Mouse (Mus musculus) forebrain, embryonic 13.5 days (tissue): ENCODE results near the gene Cant1. TPM values are rescaled to one million over a fixed set of nuclear protein-coding genes. Genes with fewer than 3 reads are reported as not detected.
"Not testable (repeated sequence)": the region's sequence is repeated elsewhere in the genome, so short reads cannot be mapped to it uniquely, and the experiment has no call there.

Experiments
- ATAC-seq: fragments of 200-750 bp; cut with Nextera tagmentation; 2 replicates; pipeline ENCODE4 v1.8.0; 2017
- H3K27ac ChIP-seq: fragments of 300-500 bp; sonication (generic); 2 replicates; pipeline ENCODE4 v1.5.1; 2015; ENCODE audit warnings: inconsistent platforms, mild to moderate bottlenecking, moderate library complexity
- H3K27me3 ChIP-seq: fragments of 300-500 bp; sonication (generic); 2 replicates; pipeline ENCODE4 v1.6.1; 2015; ENCODE audit warnings: mild to moderate bottlenecking, inconsistent platforms
- H3K36me3 ChIP-seq: fragments of 300-500 bp; sonication (generic); 2 replicates; pipeline ENCODE4 v1.6.1; 2015; ENCODE audit warnings: mild to moderate bottlenecking, inconsistent platforms; ENCODE audit not compliant: poor library complexity, severe bottlenecking
- H3K4me1 ChIP-seq: fragments of 300-500 bp; sonication (generic); 2 replicates; pipeline ENCODE4 v1.6.1; 2015; ENCODE audit warnings: inconsistent platforms
- H3K4me2 ChIP-seq: fragments of 300-500 bp; sonication (generic); 2 replicates; pipeline ENCODE4 v1.6.1; 2015; ENCODE audit warnings: inconsistent platforms, mild to moderate bottlenecking, moderate library complexity
- H3K4me3 ChIP-seq: fragments of 300-500 bp; sonication (generic); 2 replicates; pipeline ENCODE4 v1.5.1; 2015; ENCODE audit warnings: mild to moderate bottlenecking, inconsistent platforms
- H3K9ac ChIP-seq: fragments of 300-500 bp; sonication (generic); 2 replicates; pipeline ENCODE4 v1.6.1; 2015; ENCODE audit warnings: mild to moderate bottlenecking, inconsistent platforms
- H3K9me3 ChIP-seq: fragments of 300-500 bp; sonication (generic); replicated peaks from 2 replicates; pipeline ENCODE4 v1.6.1; 2016; ENCODE audit warnings: inconsistent platforms
- WGBS: fragments of 180-500 bp; shearing (Covaris S2); methylation state at CpG from one replicate; pipeline ENCODE4 v1.1.7; 2015; 5-methylcytosine and 5-hydroxymethylcytosine counted together
- polyA plus RNA-seq: library from polyadenylated mRNA; unstranded; fragments of >200 nt; fragmentation: Nextera tagmentation; extraction: Ambion mirVana; gene quantifications from 2 replicates; pipeline ENCODE4 v1.2.1, GENCODE M21; 2015

Cant1 gene
- polyA plus RNA-seq, 1 experiment from 2014 or later = 20.3 TPM

DNA sequence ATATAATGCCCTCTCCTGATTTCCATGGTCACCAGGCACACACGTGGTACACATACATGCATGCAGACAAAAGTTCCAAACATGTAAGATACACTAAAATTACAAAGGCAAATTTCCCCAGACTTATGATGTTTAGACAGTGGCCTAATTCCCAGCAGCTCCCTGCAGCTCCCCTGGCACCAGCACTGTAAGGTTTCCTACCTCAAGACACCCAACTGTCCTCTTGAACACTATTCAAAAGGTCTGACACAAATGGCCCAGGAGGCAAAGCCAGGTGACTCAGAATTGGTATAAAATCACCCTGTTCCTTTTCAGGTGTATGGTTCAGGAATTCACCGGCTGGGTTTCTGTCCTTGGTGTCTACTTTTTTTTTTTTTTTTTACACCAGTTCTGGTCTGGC, 15.7 kb downstream of the Cant1 start:
- H3K9ac ChIP-seq = no peak overlapping the region
- H3K27me3 ChIP-seq = no peaks in the 10 kb centered on the region
- WGBS = 95% methylated on average over 2 of the region's 2 CpGs
- no peak overlapping the region for H3K4me3 ChIP-seq
- ATAC-seq = no peak
- H3K27ac ChIP-seq = no peak overlapping the region
- H3K36me3 ChIP-seq = peaks cover 34% of the 10 kb centered on the region
- H3K9me3 ChIP-seq = no peaks in the 10 kb centered on the region
- no peak overlapping the region for H3K4me2 ChIP-seq
- H3K4me1 ChIP-seq = no peaks in the 10 kb centered on the region

- Histone ChIP-seq H3K9me3 (no peaks in the 10 kb centered on the region), H3K27ac (no peak within 1 kb of the TSS), H3K9ac (no peak within 1 kb of the TSS), H3K36me3 (peaks cover 21% of the 10 kb centered on the region), H3K4me2 (no peak within 1 kb of the TSS), H3K4me3 (no peak within 1 kb of the TSS), H3K4me1 (no peaks in the 10 kb centered on the region), H3K27me3 (no peaks in the 10 kb centered on the region)
- no peak for ATAC-seq
- WGBS = 57% methylated on average over 7 of the region's 7 CpGs
Measured at GRCm38 (mm10) chr11:118401760-118402280, 17.1 kb downstream of the Cant1 start, which contains the start of gene Lgals3bp. Lgals3bp (minus strand) TSS chr11:118402092.

GRCm38 (mm10) chr11:118401195-118401594, 17.7 kb downstream of the Cant1 start:
- H3K9me3 ChIP-seq = no peaks in the 10 kb centered on the region
- H3K27ac ChIP-seq = no peak overlapping the region
- WGBS = 83% methylated on average over 4 of the region's 4 CpGs
- no peak for ATAC-seq
- H3K9ac ChIP-seq = no peak overlapping the region
- peaks cover 17% of the 10 kb centered on the region for H3K36me3 ChIP-seq
- H3K27me3 ChIP-seq = no peaks in the 10 kb centered on the region
- no peaks in the 10 kb centered on the region for H3K4me1 ChIP-seq
- no peak overlapping the region for H3K4me2 ChIP-seq
- no peak overlapping the region for H3K4me3 ChIP-seq

DNA sequence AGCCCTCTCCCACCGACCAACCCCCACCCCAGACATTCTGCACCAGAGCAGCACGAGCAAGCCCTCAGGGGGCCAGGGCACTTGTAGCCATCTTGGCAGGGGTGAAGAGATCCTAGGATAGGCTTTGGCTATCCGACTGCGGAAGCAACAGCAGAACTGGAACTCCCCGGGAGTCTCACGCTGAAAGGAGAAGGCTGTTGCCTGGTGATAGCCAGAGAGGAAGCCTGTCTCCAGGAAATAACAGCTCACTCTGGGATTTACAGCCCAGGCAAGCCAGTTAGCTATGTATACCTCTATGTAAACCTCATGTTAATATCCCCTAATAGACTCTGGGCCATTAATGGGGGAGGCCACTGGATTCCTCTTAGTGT, 18.3 kb downstream of the Cant1 start:
- H3K27ac ChIP-seq = no peak overlapping the region

GRCm38 (mm10) chr11:118399891-118400565, 18.9 kb downstream of the Cant1 start:
- Histone ChIP-seq H3K27ac (no peak overlapping the region), H3K9ac (no peak overlapping the region), H3K4me2 (no peak overlapping the region), H3K4me1 (peaks cover under 1% of the 10 kb centered on the region; the same call in 1 of the 2 replicates), H3K4me3 (no peak overlapping the region), H3K36me3 (peaks cover 7% of the 10 kb centered on the region; the same call in 1 of the 2 replicates), H3K27me3 (no peaks in the 10 kb centered on the region), H3K9me3 (no peaks in the 10 kb centered on the region)
- no peak for ATAC-seq
- WGBS = 80% methylated on average over 5 of the region's 5 CpGs

More for the DNA sequence above, 18.3 kb downstream of the Cant1 start:
- no peak overlapping the region for H3K4me3 ChIP-seq
- WGBS = 63% methylated on average over 6 of the region's 6 CpGs
- no peaks in the 10 kb centered on the region for H3K4me1 ChIP-seq
- no peak overlapping the region for H3K4me2 ChIP-seq
- no peak overlapping the region for H3K9ac ChIP-seq
- ATAC-seq = no peak
- H3K9me3 ChIP-seq = no peaks in the 10 kb centered on the region
- H3K27me3 ChIP-seq = no peaks in the 10 kb centered on the region
- H3K36me3 ChIP-seq = peaks cover 11% of the 10 kb centered on the region; the same call in 1 of the 2 replicates

DNA sequence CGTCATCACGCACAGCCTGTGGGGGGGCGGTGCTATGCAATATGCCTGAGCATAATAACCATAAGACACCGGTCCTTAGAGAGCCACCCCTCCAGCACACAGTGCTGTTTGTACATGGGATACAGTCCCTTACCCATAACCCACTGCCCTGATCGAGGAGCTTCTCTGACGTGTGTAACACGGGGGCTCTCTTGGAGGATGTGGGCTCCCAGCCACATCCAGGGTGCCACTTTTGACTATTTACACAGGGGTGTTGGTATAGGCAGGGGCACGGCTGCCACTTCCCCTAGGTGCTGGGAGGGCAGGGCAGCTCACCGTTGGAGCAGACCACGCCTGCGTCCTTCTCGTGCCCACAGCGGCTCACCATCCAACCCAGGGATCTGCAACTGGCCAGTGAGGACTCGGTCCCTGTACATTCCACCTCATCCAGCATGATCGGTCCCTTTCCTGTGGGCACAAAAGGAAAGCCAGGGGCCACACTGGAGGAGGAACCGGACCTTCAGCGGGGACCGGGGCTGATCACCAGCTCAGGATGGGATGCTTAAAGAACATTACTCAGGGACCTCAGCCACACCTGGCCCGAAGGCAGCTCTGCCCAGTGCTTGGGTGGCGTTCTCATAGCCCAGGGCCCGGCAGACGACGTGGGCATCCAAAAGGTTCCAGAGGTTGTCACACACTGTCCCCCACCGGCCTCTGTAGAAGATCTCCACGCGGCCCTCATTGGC, 20.9 kb downstream of the Cant1 start:
- no peaks in the 10 kb centered on the region for H3K27me3 ChIP-seq
- H3K27ac ChIP-seq = no peak overlapping the region
- no peak overlapping the region for H3K9ac ChIP-seq
- H3K4me1 ChIP-seq = peaks cover 8% of the 10 kb centered on the region
- no peak overlapping the region for H3K4me2 ChIP-seq
- H3K4me3 ChIP-seq = no peak overlapping the region
- 95% methylated on average over 26 of the region's 26 CpGs for WGBS
- peaks cover 3% of the 10 kb centered on the region; the same call in 1 of the 2 replicates for H3K36me3 ChIP-seq
- H3K9me3 ChIP-seq = no peaks in the 10 kb centered on the region
- ATAC-seq = no peak

GRCm38 (mm10) chr11:118394538-118394937, 24.3 kb downstream of the Cant1 start:
- Histone ChIP-seq H3K9ac (no peak overlapping the region; the same call in 1 of the 2 replicates), H3K27ac (no peak overlapping the region), H3K4me3 (no peak overlapping the region), H3K9me3 (no peaks in the 10 kb centered on the region), H3K36me3 (peaks cover 3% of the 10 kb centered on the region; the same call in 1 of the 2 replicates), H3K4me1 (peaks cover 8% of the 10 kb centered on the region), H3K27me3 (no peaks in the 10 kb centered on the region), H3K4me2 (no peak overlapping the region)
- ATAC-seq = no peak
- 64% methylated on average over 6 of the region's 6 CpGs for WGBS

GRCm38 (mm10) chr11:118393991-118394390, 24.9 kb downstream of the Cant1 start:
- no peak for ATAC-seq
- peaks cover 3% of the 10 kb centered on the region; the same call in 1 of the 2 replicates for H3K36me3 ChIP-seq
- H3K9me3 ChIP-seq = no peaks in the 10 kb centered on the region
- H3K4me3 ChIP-seq = no peak overlapping the region
- no peak overlapping the region for H3K27ac ChIP-seq
- WGBS = 82% methylated on average over 5 of the region's 5 CpGs
- no peak overlapping the region for H3K4me2 ChIP-seq
- H3K9ac ChIP-seq = no peak overlapping the region
- H3K27me3 ChIP-seq = no peaks in the 10 kb centered on the region
- peaks cover 8% of the 10 kb centered on the region for H3K4me1 ChIP-seq

- H3K27ac ChIP-seq, H3K9me3 ChIP-seq, H3K9ac ChIP-seq, H3K27me3 ChIP-seq, ATAC-seq, H3K4me1 ChIP-seq, H3K4me2 ChIP-seq, H3K36me3 ChIP-seq, H3K4me3 ChIP-seq: not testable (repeated sequence)
- 92% methylated on average over 13 of the region's 13 CpGs for WGBS
Measured at GRCm38 (mm10) chr11:118387816-118388215, 31.1 kb downstream of the Cant1 start.

GRCm38 (mm10) chr11:118379251-118380009, 39.5 kb downstream of the Cant1 start:
- Histone ChIP-seq H3K4me3 (no peak overlapping the region), H3K9ac (no peak overlapping the region), H3K4me2 (no peak overlapping the region), H3K9me3 (no peaks in the 10 kb centered on the region), H3K27ac (no peak overlapping the region), H3K4me1 (peaks cover 9% of the 10 kb centered on the region; the same call in 1 of the 2 replicates), H3K27me3 (no peaks in the 10 kb centered on the region), H3K36me3 (no peaks in the 10 kb centered on the region)
- no peak for ATAC-seq
- 46% methylated on average over 11 of the region's 11 CpGs for WGBS

GRCm38 (mm10) chr11:118378656-118379055, 40.2 kb downstream of the Cant1 start:
- no peaks in the 10 kb centered on the region for H3K9me3 ChIP-seq
- H3K9ac ChIP-seq = no peak overlapping the region
- H3K27me3 ChIP-seq = no peaks in the 10 kb centered on the region
- no peak overlapping the region for H3K4me3 ChIP-seq
- peaks cover 9% of the 10 kb centered on the region; the same call in 1 of the 2 replicates for H3K4me1 ChIP-seq
- H3K27ac ChIP-seq = no peak overlapping the region
- WGBS = 86% methylated on average over 6 of the region's 6 CpGs
- no peaks in the 10 kb centered on the region for H3K36me3 ChIP-seq
- no peak for ATAC-seq
- no peak overlapping the region for H3K4me2 ChIP-seq

GRCm38 (mm10) chr11:118376323-118376722, 42.6 kb downstream of the Cant1 start:
- H3K27me3 ChIP-seq, H3K4me3 ChIP-seq, H3K9me3 ChIP-seq, H3K4me1 ChIP-seq, H3K27ac ChIP-seq, H3K36me3 ChIP-seq, ATAC-seq, H3K9ac ChIP-seq, H3K4me2 ChIP-seq: not testable (repeated sequence)
